Mouse (Mus musculus): Measurements from ENCODE around the gene Cdk5rap1.

GRCm38 (mm10) chr2:154292833-154293232, 80.0 kb downstream of the Cdk5rap1 start:
- peak in 1 of 2 experiments; percentile 42; a peak in 2 of 4 replicates for TF ChIP-seq CTCF (conservative IDR thresholded peaks at IDR 0.05 in 1 of 2, IDR thresholded peaks at IDR 0.05 in 1 of 2; ENCODE audit: low read depth in 2 of 2, low read length in 2 of 2)
- TF ChIP-seq HCFC1 (IDR thresholded peaks at IDR 0.05; ENCODE audit: low read depth, low read length): no peak
- TF ChIP-seq USF1 (IDR thresholded peaks at IDR 0.05; ENCODE audit: low read depth, low read length): no peak
- TF ChIP-seq SMC3 (IDR thresholded peaks at IDR 0.05; ENCODE audit: low read depth, low read length): no peak
- no peak for TF ChIP-seq E2F4 (IDR thresholded peaks at IDR 0.05; ENCODE audit: insufficient replicate concordance, low read depth, low read length)
- TF ChIP-seq TBP (conservative IDR thresholded peaks at IDR 0.05; ENCODE audit: low read depth, low read length): no peak
- TF ChIP-seq MAX (IDR thresholded peaks at IDR 0.05; ENCODE audit: low read length): no peak
